Mouse (Mus musculus) frontal cortex, adult 2 months (tissue): ENCODE measurements at regions not wholly inside any gene's neighbourhood (a gene's known extent, or its start where the extent isn't known, plus 50 kb on each side); places are given as distances from the start of the nearest gene placed in this dataset.
"Not testable (repeated sequence)": the region's sequence is repeated elsewhere in the genome, so short reads cannot be mapped to it uniquely, and the experiment has no call there.

Experiments used
- DNase-seq, 2 experiments: peaks; one replicate each; pipeline ENCODE4 v3.0.0; 2022; ENCODE audit warnings: low spot score in 1 of 2; ENCODE audit errors: extremely low spot score in 1 of 2

- no peak for DNase-seq
Observed at GRCm38 (mm10) chr17:50395669-50396068, 102.2 kb upstream of the Dazl start.

- no peak for DNase-seq
Observed at GRCm38 (mm10) chr17:50397324-50397723, 103.9 kb upstream of the Dazl start.

- peak; percentile 72 to 89 for DNase-seq
Observed at GRCm38 (mm10) chr17:50407249-50407990, 101.8 kb upstream of the Plcl2 start.

- peak; percentile 65 to 77 for DNase-seq
Observed at GRCm38 (mm10) chr17:50408581-50408980, 100.6 kb upstream of the Plcl2 start.

- no peak for DNase-seq
Observed at GRCm38 (mm10) chr17:50409271-50409670, 99.9 kb upstream of the Plcl2 start.

GRCm38 (mm10) chr17:50409895-50410294 lies 99.3 kb upstream of the Plcl2 start:
- DNase-seq = no peak

- no peak for DNase-seq
Observed at GRCm38 (mm10) chr17:50410296-50410695, 98.9 kb upstream of the Plcl2 start.

GRCm38 (mm10) chr17:50412446-50412845 lies 96.8 kb upstream of the Plcl2 start:
- no peak for DNase-seq

- DNase-seq = no peak
Observed at GRCm38 (mm10) chr17:50413916-50414315, 95.3 kb upstream of the Plcl2 start.

GRCm38 (mm10) chr17:50415331-50416005 lies 93.7 kb upstream of the Plcl2 start:
- DNase-seq = no peak

- DNase-seq = no peak
Observed at GRCm38 (mm10) chr17:50416119-50416518, 93.1 kb upstream of the Plcl2 start.

GRCm38 (mm10) chr17:50416538-50417113 lies 92.6 kb upstream of the Plcl2 start:
- DNase-seq = no peak

- DNase-seq = peak in 1 of 2 experiments; percentile 69
Observed at GRCm38 (mm10) chr17:50418863-50419383, 90.3 kb upstream of the Plcl2 start.

GRCm38 (mm10) chr17:50419551-50419950 lies 89.7 kb upstream of the Plcl2 start:
- DNase-seq = not testable (repeated sequence)

GRCm38 (mm10) chr17:50419966-50420365 lies 89.2 kb upstream of the Plcl2 start:
- DNase-seq = no peak

- DNase-seq = no peak
Observed at GRCm38 (mm10) chr17:50420690-50421089, 88.5 kb upstream of the Plcl2 start.

- DNase-seq = no peak
Observed at GRCm38 (mm10) chr17:50421476-50421875, 87.7 kb upstream of the Plcl2 start.

GRCm38 (mm10) chr17:50425110-50425509 lies 84.1 kb upstream of the Plcl2 start:
- no peak for DNase-seq

- DNase-seq = no peak
Observed at GRCm38 (mm10) chr17:50425531-50425930, 83.7 kb upstream of the Plcl2 start.

- DNase-seq = no peak
Observed at GRCm38 (mm10) chr17:50426146-50426545, 83.1 kb upstream of the Plcl2 start.

GRCm38 (mm10) chr17:50427331-50428003 lies 81.7 kb upstream of the Plcl2 start:
- DNase-seq = no peak
